Mouse (Mus musculus) ovary, postnatal 14 days (tissue): Measurements from ENCODE around the gene Mylpf.
"Not testable (repeated sequence)": the region's sequence is repeated elsewhere in the genome, so short reads cannot be mapped to it uniquely, and the experiment has no call there.

Experiments used
- DNase-seq: peaks from one replicate; pipeline ENCODE4 v3.0.0; 2022; ENCODE audit warnings: low spot score

The Mylpf gene

DNA sequence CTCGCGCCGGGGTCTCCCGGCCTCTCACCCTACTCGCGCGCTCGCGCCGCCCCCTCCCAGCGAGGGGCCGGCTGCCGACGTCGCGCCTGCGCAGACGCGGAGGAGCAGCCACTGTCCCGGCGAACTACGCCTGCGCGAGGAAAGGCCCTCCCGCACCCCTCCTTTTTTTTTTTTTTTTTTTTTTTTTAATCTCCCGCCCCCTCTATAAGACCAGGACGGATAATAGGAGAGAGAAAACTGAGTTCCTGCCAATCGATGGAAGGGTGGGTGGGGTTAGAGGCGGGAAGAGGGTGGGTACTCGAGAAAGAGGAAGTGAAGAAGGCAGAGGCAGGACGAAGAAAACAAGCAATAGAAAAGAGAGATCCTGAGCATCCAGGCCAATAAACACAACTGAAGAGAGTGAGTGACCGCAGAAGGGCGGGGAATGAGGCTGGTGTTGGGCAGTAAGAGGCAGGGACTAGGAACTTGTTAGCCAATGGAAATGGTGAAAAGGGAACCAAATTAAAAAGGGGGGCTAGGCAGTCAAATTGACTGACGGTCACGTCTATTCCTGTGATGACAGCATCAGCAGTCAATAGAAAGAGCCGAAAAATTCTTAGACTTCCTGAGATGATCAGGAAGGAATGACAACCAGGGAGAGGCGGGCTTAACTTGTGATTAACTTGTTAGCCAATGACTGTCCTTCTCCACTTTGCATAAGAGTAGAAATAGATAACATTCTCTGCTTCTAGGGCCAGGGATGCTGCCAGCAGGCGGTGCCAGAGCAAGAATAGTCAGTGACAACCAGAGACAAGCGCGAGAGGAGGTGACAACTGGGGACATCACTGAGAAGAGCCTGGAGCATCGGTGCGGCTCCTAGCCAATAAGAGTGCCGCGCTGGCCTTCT is at the start of gene Mylpf:
Gene Mylpf, plus strand, starts transcription at position 338 of the 886 bp plus-strand sequence.
- peak; percentile 89 for DNase-seq

DNA sequence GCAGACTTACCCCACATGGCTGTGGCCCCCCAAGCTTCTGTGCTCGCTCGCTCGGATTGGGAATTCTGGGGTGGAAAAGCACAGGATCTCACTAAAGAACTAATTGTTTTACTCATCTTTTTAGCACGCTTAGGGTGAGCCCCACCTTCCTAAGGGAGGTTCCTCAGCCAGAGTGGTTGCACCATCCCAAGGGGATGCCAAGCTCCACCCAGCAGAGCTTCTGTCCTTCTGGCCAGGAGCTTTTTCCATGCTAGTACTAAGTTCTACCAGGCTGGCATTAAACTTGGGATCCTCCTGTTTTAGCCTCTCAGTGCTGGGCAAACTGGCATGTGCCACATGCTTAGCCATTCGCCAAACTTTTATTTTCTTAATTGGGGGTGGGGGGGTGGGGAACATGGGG is 46.1 kb upstream of the Mylpf start:
- no peak for DNase-seq

DNA sequence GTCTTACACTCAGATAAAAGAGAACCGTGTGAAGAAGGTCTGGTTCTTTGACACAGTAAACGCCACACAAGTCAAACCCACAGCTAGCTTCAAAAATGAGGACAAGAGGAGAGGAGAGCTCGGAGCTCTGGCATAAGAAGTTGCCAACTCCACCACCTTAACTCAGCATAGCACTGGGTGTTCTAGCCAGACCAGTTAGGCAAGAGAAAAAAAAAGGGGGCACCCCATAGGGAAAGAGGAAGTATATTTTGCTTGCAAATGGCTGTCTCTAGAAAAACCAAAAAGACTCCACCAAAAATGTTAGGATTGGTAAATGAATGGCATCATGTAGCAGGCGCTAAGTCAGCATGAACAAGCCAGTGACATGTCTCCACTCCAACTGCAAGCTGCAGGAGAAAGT is 44.7 kb upstream of the Mylpf start:
- no peak for DNase-seq

DNA sequence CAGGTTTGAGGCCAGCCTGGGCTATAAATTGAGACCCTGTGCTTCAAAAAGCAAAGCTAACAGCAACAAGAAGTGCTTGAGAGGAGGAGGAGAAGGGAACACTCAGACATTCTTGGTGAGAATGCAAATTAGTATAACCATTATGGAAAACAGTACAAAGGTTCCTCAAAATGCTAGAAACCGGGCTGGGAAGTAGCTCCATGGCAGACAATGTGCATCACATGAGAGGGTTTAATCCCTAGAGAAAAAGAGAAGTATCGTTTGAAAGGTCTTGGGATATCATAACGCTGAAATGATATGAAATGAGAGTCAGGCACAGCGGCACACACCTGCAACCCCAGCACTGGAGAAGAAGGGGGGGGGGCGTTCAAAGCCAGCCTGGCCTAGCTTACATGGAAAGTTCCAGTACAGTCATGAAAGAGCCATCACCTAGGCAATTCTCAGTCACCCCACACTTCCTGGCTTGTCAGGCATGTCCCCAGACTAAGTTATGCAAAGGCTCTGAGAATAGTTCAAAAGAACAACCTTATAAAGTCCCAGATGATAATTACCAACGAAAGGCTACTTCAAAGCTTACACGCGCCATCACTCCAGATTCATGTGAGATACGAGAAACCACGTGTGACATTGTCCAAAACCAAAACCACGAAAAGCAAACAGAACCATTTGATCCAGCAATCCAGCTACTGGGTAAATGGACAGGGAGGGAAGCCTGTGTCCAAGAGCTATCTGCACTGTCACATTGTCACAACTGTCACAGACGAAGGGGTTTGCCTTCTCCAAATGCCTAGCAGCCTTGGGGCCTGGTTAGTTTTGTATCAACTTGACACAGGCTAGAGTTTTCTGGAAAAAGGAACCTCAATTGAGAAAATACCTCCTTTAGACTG is 42.8 kb upstream of the Mylpf start:
- no peak for DNase-seq

DNA sequence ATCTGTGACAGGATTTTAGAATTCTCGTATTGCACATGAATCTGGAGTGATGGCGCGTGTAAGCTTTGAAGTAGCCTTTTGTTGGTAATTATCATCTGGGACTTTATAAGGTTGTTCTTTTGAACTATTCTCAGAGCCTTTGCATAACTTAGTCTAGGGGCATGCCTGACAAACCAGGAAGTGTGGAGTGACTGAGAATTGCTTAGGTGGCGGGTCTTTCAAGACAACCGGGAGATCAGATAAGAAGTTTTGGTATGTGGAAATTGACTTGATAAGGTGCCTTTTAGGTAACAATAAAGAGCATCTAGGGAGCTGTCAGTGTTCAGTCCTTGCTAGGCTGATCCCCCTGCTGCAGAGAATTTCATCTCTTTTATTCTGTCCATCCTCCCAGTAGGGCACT is 42.2 kb upstream of the Mylpf start:
- DNase-seq, result no peak

DNA sequence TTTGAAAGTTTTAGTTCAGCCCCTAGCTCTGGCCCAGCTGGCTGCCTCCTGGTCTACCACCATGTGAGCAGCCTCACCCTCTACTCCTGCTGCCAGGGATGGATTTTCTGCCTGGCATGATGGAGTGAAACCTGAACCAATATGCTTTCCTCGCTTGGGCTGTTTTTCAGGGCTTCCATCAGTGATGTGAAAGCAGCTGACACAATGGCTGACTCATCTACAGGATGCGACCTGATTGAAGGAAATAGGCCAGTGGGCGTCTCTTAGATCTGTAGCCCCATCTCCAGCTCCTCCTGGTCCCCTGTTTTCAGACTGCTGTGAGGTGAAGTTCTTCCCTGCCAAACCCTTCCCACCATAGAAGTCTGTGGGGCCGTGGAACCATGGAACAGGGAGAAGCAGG is 31.8 kb upstream of the Mylpf start:
- no peak for DNase-seq

DNA sequence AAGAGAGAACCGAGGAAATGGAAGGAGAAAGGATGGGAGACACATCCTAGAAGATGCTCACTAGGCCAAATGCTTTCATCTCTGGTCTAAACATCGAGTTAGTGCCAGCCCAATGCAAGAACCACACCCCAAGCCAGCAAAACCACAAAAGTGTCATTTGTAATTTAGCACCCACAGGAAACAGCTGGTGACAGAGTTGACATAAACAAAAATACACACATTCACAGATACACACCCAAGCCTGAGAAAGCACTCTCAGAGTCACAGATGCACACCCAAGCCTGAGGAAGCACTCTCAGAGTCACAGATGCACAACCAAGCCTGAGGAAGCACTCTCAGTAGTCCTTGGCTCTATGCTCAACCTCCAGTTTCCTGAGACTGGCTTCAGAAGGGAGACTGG is 27.9 kb upstream of the Mylpf start:
- DNase-seq, result no peak

DNA sequence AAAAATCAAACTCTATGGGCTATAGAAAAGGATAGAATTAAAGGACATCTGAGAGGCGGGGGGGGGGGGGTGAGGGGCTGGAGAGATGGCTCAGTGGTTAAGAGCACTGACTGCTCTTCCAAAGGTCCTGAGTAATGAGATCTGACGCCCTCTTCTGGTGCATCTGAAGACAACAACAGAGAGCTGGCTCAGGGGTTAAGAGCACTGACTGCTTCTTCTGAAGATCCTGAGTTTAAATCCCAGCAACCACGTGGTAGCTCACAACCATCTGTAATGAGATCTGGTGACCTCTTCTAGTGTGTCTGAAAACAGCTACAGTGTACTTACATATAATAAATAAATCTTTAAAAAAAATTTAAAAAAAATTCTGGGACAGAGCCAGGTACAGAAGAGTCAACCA is 27.0 kb upstream of the Mylpf start:
- not testable (repeated sequence) for DNase-seq

DNA sequence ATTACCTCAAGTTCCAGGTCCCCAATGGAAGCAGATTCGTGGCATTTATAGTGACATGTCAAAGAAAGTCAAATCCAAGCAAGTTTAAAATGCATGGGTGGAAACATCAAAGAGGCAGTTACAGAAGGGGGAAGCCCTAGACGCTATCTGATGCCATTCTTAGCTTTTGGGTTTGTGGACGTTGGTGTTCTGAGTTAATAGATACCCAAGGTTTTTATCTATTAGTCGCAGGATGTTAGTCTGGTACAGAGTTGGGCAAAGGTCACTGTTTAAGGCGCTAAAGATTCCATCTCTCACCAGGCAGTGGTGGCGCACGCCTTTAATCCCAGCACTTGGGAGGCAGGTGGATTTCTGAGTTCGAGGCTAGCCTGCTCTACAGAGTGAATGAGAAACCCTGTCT is 25.3 kb upstream of the Mylpf start:
- DNase-seq, result no peak

DNA sequence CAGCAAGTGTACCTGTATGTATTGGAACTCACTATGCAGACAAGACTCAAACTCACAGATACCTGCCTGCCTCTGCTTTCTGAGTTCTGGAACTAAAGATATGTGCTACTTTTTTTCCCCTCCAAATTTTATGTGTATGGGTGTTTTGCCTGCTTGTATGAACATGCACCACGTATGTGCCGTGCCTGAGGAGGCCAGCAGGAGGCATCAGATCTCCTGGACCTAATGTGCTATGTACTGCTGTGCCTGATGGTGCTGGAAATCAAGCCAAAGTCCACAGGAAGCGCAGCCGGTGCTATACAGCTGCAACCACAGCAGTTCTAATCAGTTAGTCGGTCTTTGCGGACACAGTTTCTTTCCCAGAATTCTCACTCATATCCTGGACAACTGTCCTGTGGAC is 24.9 kb upstream of the Mylpf start:
- DNase-seq, result no peak

DNA sequence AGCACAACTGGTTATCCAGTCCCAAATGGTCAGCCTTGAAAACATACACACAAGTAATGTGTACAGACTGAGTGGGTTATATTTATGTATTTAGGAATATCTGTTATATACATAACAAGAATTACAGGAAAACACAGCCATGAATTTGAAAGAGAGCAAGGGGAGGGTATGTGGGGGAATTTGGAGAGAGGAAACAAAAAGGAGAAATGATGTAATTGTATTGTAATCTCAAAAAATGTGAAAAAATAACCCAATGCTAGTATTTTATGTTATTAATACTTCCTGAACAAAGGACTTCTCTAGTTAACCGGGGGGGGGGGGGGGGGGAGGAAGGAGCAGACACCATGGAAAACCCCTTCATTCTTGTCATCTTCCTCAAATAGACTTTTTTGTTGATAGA is 24.0 kb upstream of the Mylpf start:
- DNase-seq, result no peak

DNA sequence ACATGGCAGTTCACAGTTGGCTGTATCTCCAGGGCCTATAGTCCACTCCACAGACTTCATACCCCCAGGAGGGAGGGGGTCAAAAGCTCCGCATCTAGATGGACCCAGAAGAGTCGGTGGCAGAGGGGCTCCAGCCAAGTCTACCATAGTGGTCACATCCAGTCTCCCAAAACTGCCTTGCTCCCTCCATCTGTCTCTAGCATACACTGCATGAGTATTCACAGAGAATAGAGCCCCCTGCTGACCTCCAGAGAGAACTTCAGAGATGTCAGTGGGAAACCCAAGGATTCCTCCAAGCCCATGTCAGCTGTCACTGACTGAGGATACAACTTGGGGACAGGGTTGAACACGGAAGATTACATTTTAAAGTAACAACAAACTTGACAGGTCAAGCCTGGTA is 23.1 kb upstream of the Mylpf start:
- no peak for DNase-seq

DNA sequence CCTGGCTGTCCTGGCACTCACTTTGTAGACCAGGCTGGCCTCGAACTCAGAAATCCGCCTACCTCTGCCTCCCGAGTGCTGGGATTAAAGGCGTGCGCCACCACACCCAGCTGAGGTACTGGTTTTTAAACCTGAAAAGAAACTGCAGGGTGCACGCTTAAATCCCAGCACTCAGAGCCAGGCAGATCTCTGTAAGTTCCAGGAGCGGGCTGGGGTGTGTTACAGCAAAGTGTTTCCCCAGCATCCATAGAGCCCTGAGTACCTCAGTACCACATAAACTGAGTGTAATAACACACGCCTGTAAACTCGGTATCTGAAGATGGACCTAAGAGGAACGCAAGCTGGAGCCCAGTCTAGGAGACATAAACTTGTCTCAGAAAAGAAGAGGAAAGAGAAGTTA is 21.3 kb upstream of the Mylpf start:
- DNase-seq, result no peak

DNA sequence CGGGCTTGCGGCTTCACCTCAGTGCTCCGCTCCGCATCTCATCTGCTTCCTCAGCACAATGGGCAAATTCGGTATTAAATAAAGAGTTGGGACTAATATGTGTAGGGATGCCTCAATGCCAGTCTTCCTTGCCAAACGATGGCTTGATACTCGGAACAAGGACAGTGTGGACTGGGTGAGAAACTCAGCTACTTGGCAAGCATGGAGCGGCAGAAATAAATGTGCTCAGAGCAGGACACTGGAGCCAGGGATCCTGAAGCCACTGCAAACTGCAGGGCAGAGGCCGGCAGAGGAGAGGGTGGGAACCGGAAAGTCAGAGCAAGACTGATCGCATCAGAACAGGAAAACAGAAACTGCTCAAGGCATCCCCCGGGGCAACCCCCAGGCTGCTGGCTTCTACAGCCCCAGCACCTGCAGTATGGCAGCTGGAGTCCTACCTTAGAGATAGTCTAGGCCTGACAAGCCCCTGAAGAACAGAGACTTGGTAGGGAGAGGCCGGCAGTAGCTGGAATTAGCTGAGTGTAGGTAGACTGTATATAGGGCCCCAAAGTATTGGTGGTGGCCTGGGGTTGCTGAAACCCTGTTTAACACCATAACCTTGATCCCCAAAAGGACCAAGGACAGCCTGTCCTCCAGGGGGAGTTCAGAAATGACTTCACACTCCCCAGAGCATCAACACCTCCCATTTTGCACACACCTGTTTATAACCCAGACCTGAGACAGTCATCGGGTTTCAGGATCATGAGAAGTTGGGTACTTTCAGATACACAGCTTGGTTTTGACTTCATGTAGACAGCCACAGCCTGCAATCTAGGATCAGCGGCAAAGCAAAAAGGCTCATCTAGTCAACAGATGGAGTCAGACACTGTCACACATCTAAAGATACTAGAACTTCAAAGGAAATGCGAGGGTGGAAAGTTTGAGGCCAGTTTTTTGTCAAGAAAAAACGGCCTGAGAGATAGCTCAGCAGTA is 20.1 kb upstream of the Mylpf start:
- no peak for DNase-seq

DNA sequence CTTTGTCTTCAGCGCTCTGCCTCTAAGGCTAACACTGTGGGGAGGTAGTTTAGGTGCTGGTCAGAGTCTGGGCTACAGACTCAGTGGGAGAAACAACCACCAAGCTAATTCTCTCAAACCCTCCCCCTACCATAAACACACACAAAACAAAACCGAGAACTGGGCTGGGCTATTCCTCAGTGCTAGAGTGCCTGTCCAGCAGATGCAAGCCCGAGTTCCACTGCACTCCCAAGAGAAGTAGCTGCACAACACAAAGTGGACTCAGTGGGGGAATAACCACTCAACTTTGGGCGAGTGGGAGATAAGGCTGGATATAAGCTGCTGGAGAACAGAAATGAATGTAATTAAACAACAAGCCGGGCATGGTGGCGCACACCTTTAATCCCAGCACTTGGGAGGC is 18.0 kb upstream of the Mylpf start:
- no peak for DNase-seq

DNA sequence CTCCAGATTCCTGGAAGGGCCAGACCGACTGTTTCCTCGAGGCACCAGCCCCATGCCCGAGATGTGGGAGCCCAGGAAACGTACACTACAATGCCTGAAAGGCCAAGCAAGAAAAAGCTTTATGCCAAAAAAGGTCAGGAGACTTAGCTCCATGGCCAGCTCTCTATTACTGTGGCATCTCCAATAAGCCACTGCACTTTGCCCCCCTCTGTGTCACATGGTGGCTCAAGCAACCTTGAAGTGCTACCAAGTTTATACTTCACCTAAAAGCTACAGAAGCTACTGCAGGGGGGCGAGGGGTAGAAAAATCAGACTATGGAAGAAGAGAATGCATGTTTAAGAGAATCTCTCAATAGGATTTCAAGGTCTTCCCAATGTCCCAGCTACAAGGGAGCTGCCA is 15.7 kb upstream of the Mylpf start:
- DNase-seq, result no peak

DNA sequence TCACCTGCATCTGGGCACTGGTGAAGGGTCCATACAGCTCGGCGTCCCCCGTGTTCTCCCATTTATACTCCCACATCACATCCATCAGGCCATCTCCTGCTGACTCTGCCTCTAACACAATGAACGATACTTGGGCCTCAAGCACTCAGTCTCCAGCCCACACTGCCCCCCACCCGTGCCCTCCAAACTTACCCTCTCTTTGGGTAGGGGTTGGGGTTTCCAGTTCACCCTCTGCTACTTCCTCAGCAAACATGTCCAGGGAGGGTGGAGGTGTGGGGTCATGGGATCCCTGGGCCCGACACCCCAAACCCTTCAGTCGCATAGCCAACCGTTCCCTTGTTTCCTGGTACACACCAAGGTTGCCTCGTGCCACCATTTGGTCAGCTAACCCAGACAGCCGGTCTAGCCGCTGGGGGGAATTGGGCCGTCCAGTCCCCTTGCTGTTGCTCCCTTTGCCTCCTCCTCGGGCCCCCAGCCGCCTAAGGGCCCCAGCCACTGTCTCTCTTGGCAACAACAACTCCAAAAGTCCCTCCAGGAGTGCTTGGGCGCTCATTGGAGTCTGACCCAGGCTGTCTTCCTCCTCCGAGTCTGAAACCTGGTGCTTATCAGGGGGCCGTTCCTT is 14.6 kb upstream of the Mylpf start:
- no peak for DNase-seq

DNA sequence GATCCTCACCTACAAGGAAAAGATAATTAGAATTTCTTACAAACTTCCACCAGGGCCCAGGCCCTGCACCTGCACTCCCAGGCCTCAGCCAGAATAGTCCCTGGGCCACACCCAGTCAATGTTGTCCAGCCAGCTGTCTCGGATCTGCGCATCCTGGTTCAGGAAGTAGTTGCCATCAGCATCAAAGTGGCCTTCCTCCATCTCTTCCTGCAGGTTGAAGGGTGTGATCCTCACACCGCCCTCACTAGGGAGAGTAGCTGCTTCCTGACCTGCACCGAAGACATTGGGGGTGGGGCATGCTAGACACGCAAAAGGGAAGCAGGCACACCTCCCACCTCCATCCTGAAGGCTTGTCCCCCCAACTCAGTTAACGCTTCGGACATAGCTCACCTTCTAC is 14.1 kb upstream of the Mylpf start:
- DNase-seq, result no peak

DNA sequence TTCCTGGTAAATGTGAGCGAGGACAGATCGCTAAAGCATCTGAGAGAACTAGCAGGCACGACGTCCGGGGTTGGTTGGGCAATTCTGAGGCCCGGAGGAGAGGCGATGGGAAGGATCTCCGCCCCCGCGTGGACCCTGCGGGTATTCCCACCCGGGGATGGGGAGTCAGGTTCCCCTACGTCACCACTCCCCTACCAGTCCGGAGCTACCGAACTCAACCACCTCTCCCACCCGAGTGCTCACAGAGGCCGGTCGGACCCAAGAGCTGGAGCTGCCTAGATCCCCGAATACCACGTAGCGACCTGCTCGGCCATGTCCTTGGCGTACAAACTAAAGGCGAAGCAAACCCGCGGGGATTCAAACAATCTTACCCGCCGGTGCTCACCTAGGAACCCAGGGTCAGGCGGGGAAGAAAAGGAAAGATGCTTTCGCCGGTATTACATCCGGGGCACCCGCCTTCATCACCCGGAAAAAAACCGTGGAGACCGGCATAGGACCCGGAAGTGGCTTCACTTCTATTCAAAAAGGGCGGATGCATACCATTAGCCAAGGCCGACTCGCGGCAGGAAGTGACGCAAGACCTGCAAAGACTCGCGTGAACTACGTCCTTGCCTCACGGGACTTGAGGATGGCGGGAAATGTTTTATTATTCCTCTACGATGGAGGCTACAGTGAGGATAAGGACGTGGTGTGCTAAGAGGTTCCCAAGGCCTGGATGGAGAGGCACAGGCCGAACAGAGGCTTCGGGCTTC is 13.0 kb upstream of the Mylpf start, which contains the start of gene Cd2bp2:
Gene Cd2bp2, minus strand, starts transcription at position 507 of the 752 bp plus-strand sequence.
- peak; percentile 89 for DNase-seq

DNA sequence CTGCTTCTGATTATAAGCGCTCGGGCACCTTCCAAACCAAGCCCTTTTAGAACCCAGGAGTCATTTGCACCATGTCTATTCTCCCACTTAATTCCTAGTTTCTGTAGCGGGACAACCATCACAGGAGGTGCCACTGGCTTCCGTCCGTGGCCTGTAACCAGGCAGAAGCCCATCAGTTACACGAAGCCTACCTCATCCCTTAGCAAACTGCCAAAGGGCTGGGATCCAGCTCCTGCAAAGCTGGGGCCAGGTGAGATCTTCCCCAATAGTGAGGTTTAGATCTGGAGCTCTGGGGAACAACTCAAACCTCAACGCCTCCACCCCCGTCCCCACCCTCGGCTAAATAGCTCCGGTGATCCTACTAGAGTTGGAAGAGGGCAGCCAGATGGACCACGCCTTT is 12.2 kb upstream of the Mylpf start:
- no peak for DNase-seq

DNA sequence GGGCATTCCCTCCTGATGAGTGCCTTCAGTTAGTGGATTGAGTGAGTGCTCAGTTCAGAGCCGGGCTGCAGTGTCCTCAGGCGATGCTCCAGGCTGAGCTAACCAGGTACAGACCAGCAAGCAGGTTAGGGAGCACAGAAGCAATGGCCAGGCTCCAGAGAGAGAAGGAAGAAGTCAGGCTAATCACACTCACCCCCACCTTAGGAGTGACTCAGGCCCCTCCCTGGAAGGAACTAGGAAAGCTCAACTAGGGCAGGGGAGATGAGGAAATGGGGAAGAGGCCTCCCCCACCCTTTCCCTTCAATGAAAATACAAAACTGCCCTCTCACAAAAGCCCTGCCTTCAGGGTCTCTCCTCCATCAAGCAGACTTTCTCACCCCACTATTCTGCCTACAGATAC is 2.1 kb upstream of the Mylpf start:
- DNase-seq, result no peak
